Mouse (Mus musculus) neutrophil, adult 5-6 weeks (primary cell): ENCODE data around the gene Cfap99. TPM values are rescaled to one million over a fixed set of nuclear protein-coding genes. Genes with fewer than 3 reads are reported as not detected.

Experiments used
- ATAC-seq: fragments of 151-379, 151-347 bp; 2 replicates; pipeline ENCODE4 v1.8.0; 2017; ENCODE audit warnings: mild to moderate bottlenecking, moderate TSS enrichment; ENCODE audit not compliant: insufficient number of reproducible peaks, poor library complexity, low FRiP score, severe bottlenecking; ENCODE audit errors: extremely low read depth
- total RNA-seq: library from RNA; stranded (forward); fragments of 200-1000 nt; gene quantifications from 2 replicates; pipeline ENCODE4 v1.2.3, GENCODE M21; 2017

Cfap99 gene
- total RNA-seq, 1 experiment from 2014 or later = 0.35 TPM

GRCm38 (mm10) chr5:34274676-34275293, 13.6 kb upstream of the Cfap99 start:
- no peak for ATAC-seq

DNA sequence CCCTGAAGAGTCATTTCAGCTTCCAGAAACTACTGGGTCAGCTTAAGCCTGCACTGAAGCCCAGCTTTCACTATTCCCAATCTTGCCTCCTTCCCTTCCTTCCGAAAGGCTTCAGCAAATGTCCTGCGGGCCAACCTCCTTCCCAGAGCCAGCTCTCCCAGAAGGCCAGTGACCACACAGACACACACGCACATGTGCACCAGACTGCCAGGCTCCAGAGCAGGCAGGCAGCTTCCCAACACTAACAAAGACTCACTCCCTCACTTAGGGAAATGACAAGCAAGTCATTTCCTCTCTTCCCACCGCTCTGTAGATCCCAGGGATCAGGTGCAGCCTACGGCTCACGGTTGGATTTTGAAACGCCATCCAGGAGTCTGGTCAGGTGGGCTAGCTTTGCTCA, 12.2 kb upstream of the Cfap99 start:
- ATAC-seq = no peak

DNA sequence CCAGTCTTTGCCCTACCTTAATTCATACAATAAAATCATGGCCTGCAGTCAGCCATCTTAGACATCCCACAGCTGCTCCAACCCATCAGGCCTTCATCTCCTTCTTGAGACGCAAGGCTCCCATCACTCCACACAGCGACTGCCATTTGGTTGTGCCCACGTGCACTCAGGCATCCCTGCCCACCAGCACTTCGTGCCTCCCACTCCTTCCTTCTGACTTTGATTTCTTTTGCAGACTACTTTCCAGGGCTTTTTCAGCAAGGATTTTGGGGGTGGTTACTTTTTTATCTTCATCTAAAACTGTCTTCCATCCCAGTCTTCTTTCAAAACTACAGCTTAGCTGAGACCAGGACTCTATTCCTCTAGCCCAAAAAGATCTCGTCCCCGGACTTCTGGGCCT, 11.7 kb upstream of the Cfap99 start:
- no peak for ATAC-seq

- ATAC-seq = no peak
Measured at GRCm38 (mm10) chr5:34278058-34278457, 10.3 kb upstream of the Cfap99 start.

DNA sequence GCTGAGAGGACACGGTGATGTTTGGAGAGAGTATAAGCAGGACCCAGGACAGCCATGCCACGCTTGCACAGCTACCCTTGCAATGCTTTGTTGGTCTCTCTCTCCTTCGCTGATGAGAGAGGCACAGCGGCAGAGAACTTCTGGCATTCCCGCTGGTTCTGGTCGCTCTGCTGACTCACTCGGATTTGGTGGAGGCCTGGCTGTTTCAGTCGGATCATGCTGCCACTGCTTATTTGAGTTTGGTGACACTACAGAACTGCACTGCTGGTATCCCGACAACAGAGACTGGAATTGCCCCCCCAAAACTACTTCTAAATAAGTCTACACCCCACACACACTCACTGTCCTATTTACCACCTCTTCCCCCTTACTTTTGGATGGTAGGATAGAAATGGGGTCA, 9.2 kb upstream of the Cfap99 start:
- ATAC-seq = no peak

DNA sequence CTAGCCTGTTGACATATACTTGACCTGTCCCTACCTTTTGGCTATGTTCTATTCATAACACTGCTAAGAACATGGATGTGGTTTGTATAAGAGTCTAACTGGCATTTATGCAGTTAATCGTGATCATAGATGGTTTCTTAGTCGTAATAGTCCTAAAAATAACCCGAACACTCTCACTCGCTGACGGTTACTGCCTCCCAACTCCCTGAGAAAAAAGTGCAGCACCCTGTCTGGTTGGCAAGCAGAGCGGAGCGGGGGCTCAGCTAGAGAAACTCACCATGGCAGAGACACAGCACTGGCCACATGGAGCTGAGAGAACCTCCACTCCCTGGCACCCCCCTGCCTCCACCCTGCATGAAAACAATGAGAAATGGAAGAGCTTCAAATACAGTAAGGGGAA, 7.4 kb upstream of the Cfap99 start:
- ATAC-seq = no peak

- ATAC-seq = no peak
Measured at GRCm38 (mm10) chr5:34283355-34283754, 5.0 kb upstream of the Cfap99 start.

DNA sequence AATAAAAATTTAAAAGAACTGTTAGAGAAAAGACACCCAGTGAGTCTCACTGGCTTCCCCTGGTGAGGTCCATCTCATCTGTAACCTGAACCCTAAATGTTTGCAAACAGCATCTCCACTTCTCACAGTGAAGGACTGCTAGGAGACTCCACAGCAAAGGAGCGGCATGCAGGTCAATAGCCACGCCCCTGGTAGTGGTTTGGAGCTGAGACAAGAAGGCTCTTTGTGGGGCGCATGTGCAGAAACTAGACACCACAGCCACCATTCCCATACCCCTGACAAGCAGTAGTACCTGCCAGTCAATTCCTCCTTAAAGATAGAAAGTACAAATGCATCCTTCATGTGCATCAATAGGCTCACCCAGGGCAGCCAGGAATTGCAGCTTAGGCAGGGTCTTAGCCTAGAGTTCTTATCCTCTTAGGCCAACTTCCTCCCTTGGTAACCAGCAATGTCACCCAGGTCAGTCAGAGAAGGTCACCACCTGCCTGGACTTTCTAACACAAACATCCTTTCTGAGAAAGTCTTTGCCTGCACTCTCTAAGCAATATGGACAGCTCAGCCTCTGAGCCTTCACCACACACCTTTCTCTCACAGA, 4.1 kb upstream of the Cfap99 start:
- ATAC-seq = no peak

- no peak for ATAC-seq
Measured at GRCm38 (mm10) chr5:34285285-34285684, 3.1 kb upstream of the Cfap99 start.

- ATAC-seq = no peak
Measured at GRCm38 (mm10) chr5:34286516-34286915, 1.9 kb upstream of the Cfap99 start.

- no peak for ATAC-seq
Measured at GRCm38 (mm10) chr5:34287001-34287837, 1.2 kb upstream of the Cfap99 start.

DNA sequence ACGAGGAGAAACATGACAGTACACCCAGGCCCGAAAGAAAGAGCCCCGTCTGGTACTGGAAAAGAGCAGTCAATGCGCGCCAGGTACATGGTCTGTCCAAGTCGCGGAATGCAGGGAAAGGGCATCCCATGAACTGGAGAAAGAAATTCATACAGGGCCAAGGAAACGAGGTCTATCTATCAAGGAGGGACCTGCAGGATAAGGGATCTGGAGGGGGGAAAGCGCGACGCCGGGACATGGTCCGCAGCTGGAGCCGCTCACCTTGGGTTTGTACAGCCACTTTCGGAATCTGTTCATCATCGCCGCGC, 608 bp upstream of the Cfap99 start:
- no peak for ATAC-seq

DNA sequence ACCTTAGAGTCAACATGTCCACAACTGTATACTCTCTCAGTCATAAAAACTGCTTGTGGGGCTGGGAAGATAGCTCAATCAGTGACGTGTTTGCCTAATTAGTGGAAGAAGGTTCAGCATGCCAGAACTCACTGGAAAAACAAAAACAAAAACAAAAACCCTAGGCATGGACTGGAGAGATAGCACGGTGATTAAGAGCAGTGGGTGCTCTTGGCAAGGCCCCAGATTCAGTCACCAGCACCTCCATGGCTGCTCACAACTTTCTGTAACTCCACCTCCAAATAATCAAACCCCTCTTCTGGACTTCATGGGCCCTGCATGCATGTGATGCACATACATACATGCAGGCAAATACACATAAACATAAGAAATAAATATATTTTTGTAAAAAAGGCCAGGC, 886 bp downstream of the Cfap99 start:
- ATAC-seq = no peak

DNA sequence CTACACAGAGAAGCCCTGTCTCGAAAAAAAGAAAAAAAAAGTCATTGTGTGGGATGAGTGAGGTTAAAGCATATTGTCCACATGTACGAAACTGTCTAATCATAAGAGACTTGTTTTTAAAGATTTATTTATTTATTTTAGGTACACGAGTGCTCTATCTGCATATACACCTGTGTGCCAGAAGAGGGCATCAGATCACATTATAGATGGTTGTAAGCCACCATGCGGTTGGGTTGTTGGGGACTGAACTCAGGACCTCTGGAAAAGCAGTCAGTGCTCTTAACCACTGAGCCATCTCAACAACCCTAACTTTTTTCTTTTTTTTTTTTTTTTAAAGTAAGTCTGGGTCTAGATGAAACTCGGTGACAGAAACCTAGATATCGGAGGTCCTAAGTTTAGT, 5.0 kb downstream of the Cfap99 start:
- ATAC-seq = no peak

GRCm38 (mm10) chr5:34294696-34295095, 6.3 kb downstream of the Cfap99 start:
- ATAC-seq = no peak

DNA sequence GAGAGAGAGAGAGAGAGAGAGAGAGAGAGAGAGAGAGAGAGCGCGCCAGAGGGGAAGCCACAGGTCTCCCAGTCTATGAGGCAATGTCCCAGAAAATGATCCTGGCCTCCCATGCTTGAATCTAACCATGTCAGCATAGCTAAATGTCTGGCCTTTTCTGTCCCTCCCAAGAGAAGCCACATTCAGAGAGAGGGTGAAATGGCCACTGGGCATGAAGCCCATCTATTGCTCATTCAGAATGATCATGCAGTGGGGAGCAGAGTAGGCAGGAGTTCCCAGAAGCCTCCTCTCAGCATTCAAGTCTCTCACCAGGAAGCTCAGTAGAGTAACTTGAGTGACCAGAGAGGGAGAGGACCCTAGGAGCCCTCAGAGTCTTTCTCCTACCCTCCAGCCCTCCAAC, 6.7 kb downstream of the Cfap99 start:
- ATAC-seq = no peak

DNA sequence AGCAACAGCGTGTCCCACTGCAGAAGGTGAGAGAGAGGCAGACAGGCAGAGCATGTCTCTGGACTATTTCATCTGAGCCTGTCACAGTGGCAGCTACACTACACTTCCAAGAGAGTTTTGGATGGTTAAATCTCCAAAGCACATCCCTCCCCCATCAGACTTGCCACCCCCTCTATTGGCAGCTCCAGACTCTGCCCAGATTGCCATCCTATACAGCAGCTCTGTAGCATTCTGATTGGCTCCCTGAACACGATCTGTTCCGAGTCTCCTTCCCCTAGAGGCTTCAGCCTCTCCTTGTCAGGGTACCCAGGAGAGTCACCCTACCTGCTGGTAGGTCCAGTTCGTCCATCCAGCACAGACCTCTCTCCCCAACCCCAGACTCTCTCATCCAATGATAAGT, 9.7 kb downstream of the Cfap99 start:
- no peak for ATAC-seq

GRCm38 (mm10) chr5:34298937-34299535, 10.6 kb downstream of the Cfap99 start:
- no peak for ATAC-seq

GRCm38 (mm10) chr5:34302377-34302776, 14.0 kb downstream of the Cfap99 start:
- no peak for ATAC-seq

DNA sequence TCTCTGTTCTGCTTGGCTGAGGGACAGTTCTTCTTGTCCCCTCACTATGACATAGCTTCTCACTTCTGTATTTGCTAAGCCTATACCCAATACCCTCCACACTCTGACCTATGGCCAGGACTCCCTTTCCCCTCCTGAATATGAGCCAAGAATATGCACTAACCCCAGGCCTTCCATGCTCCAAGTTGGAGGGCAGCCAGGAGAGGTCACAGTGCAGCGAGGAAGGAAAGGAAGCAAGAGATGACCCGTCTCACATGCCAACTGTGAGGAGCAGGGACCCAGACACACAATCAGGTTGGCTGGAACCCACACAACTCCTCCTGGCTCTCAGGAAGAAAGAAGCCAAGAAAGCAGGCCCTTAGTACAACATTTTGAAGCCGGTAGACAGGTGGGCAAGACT, 20.6 kb downstream of the Cfap99 start:
- ATAC-seq = no peak
